Mouse (Mus musculus): Measurements from ENCODE around the gene Luzp4. TPM values are rescaled to one million over a fixed set of nuclear protein-coding genes. Genes with fewer than 3 reads are reported as not detected.

Luzp4 gene
- not detected in 2 replicates for polyA plus RNA-seq (2012; rRNA removed)

DNA sequence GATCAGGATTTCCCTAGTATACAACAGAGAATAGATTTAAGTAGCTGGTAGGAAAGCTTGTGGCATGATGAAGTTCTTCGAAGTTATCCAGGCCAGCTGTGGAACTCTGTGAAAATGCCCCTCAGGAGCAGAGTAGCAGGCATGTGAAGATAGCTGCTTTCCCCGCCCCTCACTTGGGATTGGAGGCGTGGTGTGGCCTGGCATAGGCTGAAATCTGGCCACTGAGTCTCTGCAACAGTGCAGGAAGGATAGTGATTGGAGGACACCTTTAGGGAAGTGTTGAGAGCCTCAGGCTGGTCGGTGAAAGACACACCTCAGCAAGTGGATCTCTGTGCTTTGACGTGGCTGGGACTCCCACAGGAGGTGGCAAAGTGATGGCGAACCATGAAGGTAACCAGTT is at the start of gene Luzp4:
Gene Luzp4 (plus strand): TSS at position 301 of the 400 bp plus-strand sequence.

Other genes with a start within 250 kb of the Luzp4 start
- not detected in 2 replicates for gene Gm8334, start 242.5 kb upstream of the Luzp4 start, polyA plus RNA-seq (2012; rRNA removed)
- not detected in 2 replicates for gene Gm15127, start 194.0 kb upstream of the Luzp4 start, polyA plus RNA-seq (2012; rRNA removed)
- gene Ott, start 216.6 kb downstream of the Luzp4 start, polyA plus RNA-seq (2012; rRNA removed), result not detected in 2 replicates